Mouse (Mus musculus) lung, postnatal 36 days (tissue): ENCODE data around the gene Phip.

ENCODE experiments used
- DNase-seq: peaks from one replicate; pipeline ENCODE4 v3.0.0; 2022; ENCODE audit warnings: mixed read lengths

Gene Phip

GRCm38 (mm10) chr9:82975342-82976215 lies at the start of gene Phip:
Gene Phip (minus strand): TSS chr9:82975516.
- DNase-seq: peak; percentile 95

- DNase-seq: peak; percentile 34
Observed at GRCm38 (mm10) chr9:83023724-83024123, 48.4 kb upstream of the Phip start.

DNA sequence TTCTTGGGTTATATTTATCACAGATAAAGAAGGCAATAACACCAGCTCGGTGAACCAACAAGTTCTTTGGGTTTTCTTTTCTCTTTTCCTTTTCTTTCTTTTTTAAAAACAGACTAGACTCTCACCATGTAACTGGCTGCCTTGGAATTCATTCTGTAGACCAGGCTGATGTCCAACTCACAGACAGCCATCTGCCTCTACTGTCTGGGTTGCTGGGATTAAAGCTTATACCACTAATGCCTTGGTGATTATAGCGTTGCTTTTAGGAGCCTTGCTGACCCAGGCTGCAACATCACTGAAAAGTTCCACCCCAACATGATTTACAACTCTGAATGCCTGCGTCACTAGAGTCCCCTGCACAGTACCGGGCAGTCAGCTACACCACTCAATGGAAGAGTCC lies 39.2 kb upstream of the Phip start:
- DNase-seq: no peak

- DNase-seq: no peak
Observed at GRCm38 (mm10) chr9:83008306-83008705, 33.0 kb upstream of the Phip start.

GRCm38 (mm10) chr9:83001342-83001741 lies 26.0 kb upstream of the Phip start:
- DNase-seq: no peak

- DNase-seq: no peak
Observed at GRCm38 (mm10) chr9:82997765-82998500, 22.6 kb upstream of the Phip start.

DNA sequence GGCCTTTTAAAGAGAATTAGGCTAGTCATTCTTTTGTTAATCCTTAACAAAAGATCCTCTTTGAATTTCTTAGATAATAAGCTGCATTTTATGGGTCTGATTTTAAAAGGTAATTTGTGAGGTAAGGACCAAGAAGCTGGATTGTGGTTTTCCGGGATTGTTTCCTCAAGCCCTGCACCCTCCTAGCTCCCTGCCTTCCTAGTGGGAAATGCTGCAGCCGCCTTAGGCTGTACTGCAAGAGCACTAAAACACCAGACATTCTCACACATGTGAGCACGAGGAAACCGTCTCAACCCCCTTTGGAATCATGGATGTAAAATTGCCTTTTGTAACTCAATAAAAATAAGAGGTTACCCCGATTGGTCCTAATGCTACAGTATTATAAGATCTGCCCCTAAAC lies 1.6 kb upstream of the Phip start:
- DNase-seq: no peak

DNA sequence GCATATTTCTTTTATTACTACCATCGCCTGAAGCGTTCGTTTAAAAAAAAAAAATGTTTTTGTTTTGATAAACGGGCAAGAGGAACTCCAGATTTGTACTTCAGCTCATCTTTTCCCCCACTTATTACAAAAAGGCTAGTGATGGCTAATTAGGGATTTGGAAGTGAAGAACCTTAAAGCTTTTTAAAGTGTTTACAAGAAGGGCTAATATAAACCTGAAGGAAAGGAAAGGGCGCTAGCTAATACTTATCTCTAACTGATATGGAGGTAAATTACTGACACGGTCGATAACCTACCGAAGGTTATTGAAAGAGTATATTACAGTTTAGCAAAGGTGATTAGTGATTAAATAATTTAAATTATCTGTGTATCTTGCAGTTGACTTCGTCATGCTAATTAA lies 903 bp upstream of the Phip start:
- DNase-seq: no peak

- DNase-seq: no peak
Observed at GRCm38 (mm10) chr9:82974962-82975341, 364 bp downstream of the Phip start.

DNA sequence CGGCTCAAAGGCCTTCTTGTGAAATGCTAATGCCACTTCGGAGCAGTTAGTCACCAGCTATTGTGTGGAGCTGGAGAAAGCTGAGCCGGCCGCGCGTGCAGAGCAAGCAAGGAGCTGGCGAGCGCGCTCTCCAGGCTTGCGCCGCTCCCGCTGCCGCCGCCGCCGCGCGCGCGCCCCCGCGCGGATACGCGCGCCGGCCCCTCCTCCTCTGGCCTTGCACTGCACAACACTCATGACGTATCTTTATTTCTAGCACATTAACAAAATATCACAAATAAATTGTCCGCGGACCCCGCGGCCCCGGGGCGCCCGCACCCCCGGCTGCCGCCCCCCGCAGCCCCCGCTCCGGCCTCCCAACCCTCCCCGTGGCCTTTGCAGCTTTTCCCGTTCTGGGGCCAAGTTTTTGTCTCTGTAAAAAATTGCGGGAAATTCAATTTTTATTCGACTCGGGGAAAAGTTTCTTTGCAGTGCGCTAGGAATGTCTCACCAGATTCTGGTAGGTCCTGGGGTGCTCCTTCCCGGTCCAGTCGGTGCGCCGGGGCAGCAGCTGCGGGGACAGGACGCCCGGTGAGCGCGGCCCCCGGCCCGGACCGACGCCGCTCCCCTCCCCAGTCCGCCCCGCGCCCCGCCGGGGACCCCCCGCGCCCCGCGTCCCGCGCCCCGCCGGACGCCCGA lies 992 bp downstream of the Phip start:
- peak; percentile 92 for DNase-seq

- DNase-seq: no peak
Observed at GRCm38 (mm10) chr9:82973321-82973892, 1.9 kb downstream of the Phip start.

- peak; percentile 24 for DNase-seq
Observed at GRCm38 (mm10) chr9:82971433-82971832, 3.9 kb downstream of the Phip start.

DNA sequence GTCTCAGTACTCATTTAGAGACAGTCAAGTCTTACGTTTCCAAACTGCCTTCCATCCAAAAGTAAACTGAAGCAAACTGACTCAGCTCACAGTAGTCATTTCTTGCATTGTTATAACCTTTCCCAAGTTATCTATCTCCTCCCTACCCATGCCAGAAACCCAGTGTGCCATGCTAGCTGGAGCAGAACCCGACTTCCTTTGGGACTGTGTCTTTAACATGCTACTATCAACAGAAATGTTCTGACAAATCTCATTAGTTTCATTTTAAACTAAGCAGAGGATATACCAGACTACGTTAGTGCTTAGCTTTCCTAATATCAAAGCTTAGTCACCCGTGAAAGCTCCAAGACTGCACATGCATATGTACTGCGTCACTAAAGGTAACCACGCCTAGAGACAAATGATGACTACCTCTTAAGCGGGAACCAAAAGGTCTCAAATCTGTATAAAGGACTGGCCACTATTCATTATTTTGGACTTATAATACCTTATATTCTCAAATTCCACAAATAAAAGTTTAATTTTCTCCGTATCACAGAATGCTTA lies 8.2 kb downstream of the Phip start:
- peak; percentile 33 for DNase-seq

DNA sequence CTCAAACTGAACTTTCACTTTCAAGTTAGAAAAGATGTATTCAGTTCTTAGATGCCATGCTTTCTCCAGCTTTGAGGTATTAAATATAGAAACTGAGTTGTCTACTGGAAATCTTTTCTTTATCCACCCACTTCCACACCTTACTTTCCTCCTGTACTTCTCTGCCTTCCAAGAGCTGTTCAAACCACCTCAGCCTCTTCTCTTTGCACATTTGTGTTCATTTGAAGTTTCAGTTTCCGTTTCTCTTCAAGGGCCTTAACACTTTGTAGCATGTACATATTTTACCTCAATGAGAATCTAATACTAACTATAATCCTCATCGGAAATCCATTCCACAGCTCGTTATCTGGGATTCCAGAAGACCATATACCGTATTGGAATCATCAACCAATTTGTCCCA lies 11.3 kb downstream of the Phip start:
- DNase-seq: peak; percentile 13

DNA sequence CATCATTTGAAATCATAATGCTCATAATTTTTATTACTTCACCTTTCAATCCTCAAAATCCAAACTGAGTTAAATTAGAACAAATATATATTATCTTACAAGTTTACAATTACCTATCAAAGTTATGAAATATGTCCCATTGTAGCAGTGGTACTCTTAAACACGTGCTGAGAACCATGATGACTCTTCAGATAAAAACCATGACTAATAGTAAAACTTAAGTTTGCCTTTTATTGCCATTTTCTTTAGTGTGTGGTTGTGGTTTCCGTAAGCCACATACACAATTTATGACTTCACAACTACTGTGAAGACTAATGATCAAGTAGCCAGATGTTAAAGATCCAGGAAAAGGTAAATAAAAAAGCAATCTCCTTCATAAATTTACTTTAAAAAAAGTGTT lies 14.0 kb downstream of the Phip start:
- DNase-seq: no peak

GRCm38 (mm10) chr9:82955267-82955666 lies 20.0 kb downstream of the Phip start:
- no peak for DNase-seq

DNA sequence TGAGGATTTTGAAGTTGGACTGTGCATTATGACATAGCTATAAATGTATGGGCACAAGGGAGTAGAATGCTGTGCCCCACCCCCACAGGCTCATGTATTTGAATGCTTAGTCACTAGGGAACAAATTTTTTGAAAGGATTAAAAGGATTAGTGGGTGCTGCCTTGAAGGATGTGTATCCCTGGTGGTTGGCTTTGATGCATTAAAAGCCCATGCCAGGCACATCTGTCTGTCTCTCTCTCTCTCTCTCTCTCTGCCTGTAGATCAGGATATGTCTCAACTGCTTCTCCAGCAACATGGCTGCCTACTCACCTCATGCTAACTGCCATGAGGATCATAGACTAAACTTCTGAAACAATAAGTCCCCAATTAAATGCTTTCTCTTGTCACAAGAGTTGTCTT lies 23.0 kb downstream of the Phip start:
- DNase-seq: no peak

- DNase-seq: no peak
Observed at GRCm38 (mm10) chr9:82951435-82952004, 23.8 kb downstream of the Phip start.

DNA sequence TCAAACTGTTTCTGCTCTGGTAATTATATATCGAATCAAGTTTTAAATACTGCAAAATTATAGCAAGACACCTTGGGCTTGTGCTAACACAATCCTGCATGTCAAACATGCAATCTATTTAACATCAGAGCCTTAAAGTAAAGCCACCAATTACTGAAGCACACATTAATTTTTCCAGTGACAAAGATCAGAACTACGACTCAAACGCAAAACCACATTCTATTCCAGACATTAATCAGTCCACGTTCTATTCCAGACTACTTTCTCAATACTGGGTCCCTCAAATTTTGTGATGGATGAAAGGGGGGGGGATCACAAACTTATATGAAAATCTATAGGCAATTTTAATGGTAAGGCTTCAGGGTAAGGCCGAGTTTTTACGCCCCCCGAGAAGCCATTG lies 68.1 kb downstream of the Phip start:
- no peak for DNase-seq

DNA sequence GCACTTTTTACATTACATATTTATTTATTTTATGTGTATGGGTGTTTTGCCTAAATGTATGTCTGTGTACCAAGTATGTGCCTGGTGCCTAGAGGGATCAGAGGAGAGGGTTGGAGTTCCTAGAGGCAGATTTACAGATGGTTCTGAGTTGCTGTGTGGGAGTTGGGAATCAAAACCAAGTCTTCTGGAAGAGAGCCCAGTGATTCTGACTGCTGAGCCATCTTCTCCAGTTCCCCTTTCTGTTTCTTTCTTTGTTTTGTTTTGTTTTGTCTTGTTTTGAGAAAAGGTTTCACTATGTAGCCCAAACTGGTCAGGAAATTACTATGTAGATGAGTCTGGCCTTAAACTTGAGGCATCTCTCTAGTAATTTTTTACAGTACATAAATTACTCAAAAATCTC lies 86.7 kb downstream of the Phip start:
- no peak for DNase-seq

DNA sequence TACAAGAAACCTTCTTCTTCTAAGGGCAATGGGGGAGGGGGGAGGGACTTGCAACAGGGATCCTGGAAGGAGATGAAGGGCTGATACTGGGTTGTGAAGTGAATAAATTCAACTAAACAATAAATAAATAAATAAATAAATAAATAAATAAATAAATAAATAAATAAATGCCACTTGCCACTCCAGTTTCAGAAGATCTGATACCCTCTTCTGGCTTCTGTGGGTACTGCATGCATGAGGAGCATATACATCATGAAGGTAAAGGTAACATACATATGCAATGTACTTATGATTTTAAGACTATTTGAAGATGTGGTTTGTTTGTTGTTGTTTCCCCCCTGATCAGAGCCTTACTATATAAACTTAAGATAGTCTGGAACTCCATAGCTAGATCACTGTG lies 91.1 kb downstream of the Phip start:
- DNase-seq: peak; percentile 14

- DNase-seq: no peak
Observed at GRCm38 (mm10) chr9:82877078-82877477, 98.2 kb downstream of the Phip start.

DNA sequence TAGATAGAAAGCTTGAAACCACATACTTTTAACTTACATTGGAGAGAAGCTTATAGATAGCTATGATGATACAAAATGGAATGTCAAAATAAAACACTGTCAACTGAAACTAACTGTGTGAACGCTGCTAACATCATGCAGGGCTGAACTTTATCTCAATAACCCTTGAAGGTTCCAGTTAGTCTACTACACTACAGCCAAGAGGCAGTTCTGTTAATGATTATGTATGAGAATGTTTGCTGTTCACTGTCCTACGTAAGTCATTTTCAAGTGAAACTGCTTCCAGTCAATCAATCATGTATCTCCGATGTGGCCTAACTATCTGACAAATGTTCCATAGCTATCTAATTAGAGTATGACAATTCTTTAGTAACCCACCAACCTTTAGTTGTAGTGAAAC lies 107.6 kb downstream of the Phip start:
- DNase-seq: no peak
